Mouse (Mus musculus) ES-Bruce4 (cell line): Measurements from ENCODE around the gene Ccdc162.

Experiments used
- EP300 ChIP-seq: IDR thresholded peaks from 2 replicates; pipeline ENCODE4 v1.6.1; 2011; ENCODE audit warnings: low read depth, low read length; ENCODE audit not compliant: insufficient read depth
- POLR2A ChIP-seq: IDR thresholded peaks from one replicate; pipeline ENCODE4 v1.8.1; 2011; ENCODE audit warnings: low read length; ENCODE audit not compliant: insufficient read depth

- TF ChIP-seq EP300 (no peak), POLR2A (no peak)
These were observed 27.6 kb upstream of the Ccdc162 start for GRCm38 (mm10) chr10:41744006-41744405.
